Mouse (Mus musculus) brain, adult 2 months (tissue): ENCODE measurements around the gene Rgs19.
A peak's percentile ranks its signal among the peaks of the same experiment; 100 is the strongest.

Source experiments
- DNase-seq: peaks from one replicate; pipeline ENCODE4 v3.0.0; 2011; ENCODE audit warnings: low read depth, low spot score

The Rgs19 gene

GRCm38 (mm10) chr2:181653523-181653922 is 40.3 kb downstream of the Rgs19 start:
- no peak for DNase-seq

- no peak for DNase-seq
Observed at GRCm38 (mm10) chr2:181653065-181653464, 40.7 kb downstream of the Rgs19 start.

GRCm38 (mm10) chr2:181648926-181649325 is 44.9 kb downstream of the Rgs19 start:
- peak; percentile 55 for DNase-seq

GRCm38 (mm10) chr2:181646626-181647472 is 46.9 kb downstream of the Rgs19 start:
- DNase-seq, result no peak

- no peak for DNase-seq
Observed at GRCm38 (mm10) chr2:181645666-181646065, 48.1 kb downstream of the Rgs19 start.

- peak; percentile 68 for DNase-seq
Observed at GRCm38 (mm10) chr2:181644361-181644760, 49.4 kb downstream of the Rgs19 start.
